Mouse (Mus musculus): ENCODE measurements at regions not wholly inside any gene's neighbourhood (a gene's known extent, or its start where the extent isn't known, plus 50 kb on each side); places are given as distances from the start of the nearest gene placed in this dataset.

DNA sequence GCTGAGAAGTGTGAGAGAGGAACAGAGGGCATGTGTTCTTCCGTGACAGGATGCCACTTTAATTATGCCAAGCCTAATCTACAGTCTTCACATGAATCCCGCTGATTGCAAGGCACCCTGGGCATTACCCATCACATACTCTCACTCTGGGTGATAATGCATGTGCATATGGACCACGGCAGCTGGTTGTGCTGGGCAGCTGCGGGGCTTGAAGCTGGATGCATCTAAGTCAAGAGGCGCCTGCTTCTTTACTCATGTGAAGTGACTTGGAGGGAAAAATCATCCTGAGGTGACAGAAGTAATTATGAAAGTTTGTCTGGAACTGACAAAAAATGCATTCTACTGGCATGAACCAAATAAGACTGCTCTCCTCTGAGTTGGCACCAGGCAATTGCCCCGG is 311.2 kb downstream of the Icos start:
- H3K27ac ChIP-seq = no peak overlapping the region
- H3K9me3 ChIP-seq = no peaks in the 10 kb centered on the region
- no peak overlapping the region for H3K4me3 ChIP-seq
- 91% methylated on average over 6 of the region's 6 CpGs for WGBS
- no peaks in the 10 kb centered on the region for H3K36me3 ChIP-seq
- no peak for ATAC-seq (ENCODE audit: borderline replicate concordance, extremely low read depth, low FRiP score, low TSS enrichment)
- no peak overlapping the region for H3K4me2 ChIP-seq
- no peak overlapping the region for H3K9ac ChIP-seq
- no peaks in the 10 kb centered on the region for H3K4me1 ChIP-seq
- H3K27me3 ChIP-seq = no peaks in the 10 kb centered on the region

DNA sequence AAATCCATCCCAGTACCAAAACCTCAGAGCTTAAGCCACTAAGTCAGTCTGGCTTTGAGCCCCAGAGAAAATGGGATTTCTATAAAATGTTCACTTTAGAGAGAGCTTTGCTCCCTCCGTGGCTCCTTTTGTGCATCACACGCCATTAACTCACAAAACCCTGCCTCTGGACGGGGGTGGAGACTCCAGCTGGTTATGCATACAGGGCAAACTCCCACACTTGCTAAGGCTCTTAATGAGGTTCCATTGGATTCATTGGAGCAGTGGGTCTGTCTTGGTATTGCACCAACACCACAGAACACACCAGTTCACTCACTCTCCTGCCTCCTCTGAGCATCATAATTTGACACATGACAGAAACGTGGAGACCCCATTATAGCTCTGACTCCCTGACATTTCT is 311.8 kb downstream of the Icos start:
- no peak for ATAC-seq (ENCODE audit: borderline replicate concordance, extremely low read depth, low FRiP score, low TSS enrichment)
- no peaks in the 10 kb centered on the region for H3K9me3 ChIP-seq

GRCm38 (mm10) chr1:61293106-61293505 is 315.4 kb downstream of the Icos start:
- H3K36me3 ChIP-seq = no peaks in the 10 kb centered on the region
- no peaks in the 10 kb centered on the region for H3K27me3 ChIP-seq

More for the DNA sequence above, 311.8 kb downstream of the Icos start:
- Histone ChIP-seq H3K4me1 (no peaks in the 10 kb centered on the region), H3K27ac (no peak overlapping the region), H3K9ac (no peak overlapping the region), H3K4me2 (no peak overlapping the region), H3K4me3 (no peak overlapping the region), H3K27me3 (no peaks in the 10 kb centered on the region), H3K36me3 (no peaks in the 10 kb centered on the region)
- 55% methylated on average over 4 of the region's 4 CpGs for WGBS

DNA sequence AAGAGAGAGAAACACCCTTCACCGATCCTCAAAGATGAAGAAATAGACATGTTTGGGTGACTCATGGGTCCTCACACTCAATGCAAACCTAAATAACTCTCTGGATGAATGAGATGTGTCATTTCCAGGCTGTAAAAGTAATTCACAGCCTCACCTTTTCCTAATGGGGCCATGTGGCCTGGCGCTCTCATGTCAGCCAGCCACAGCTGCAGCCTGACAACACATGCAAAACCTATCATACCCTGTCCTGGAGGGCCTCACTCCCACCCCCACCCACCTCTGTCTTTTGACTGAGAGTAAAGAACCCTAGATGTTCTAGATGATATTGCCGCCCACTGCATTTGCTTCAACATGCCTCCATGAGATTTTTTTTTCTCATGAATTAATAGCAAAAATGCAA is 317.5 kb downstream of the Icos start:
- ATAC-seq (ENCODE audit: borderline replicate concordance, extremely low read depth, low FRiP score, low TSS enrichment) = no peak
- H3K4me1 ChIP-seq = no peaks in the 10 kb centered on the region
- H3K4me2 ChIP-seq = no peak overlapping the region
- no peaks in the 10 kb centered on the region for H3K36me3 ChIP-seq
- no peak overlapping the region for H3K27ac ChIP-seq
- no peak overlapping the region for H3K9ac ChIP-seq
- no peaks in the 10 kb centered on the region for H3K9me3 ChIP-seq
- no peak overlapping the region for H3K4me3 ChIP-seq
- WGBS = 81% methylated on average over 3 of the region's 3 CpGs
- no peaks in the 10 kb centered on the region for H3K27me3 ChIP-seq

More at GRCm38 (mm10) chr1:61293106-61293505, 315.4 kb downstream of the Icos start:
- H3K4me2 ChIP-seq = no peak overlapping the region
- H3K9me3 ChIP-seq = no peaks in the 10 kb centered on the region
- no peak overlapping the region for H3K27ac ChIP-seq
- WGBS = 45% methylated on average over 5 of the region's 5 CpGs
- ATAC-seq (ENCODE audit: borderline replicate concordance, extremely low read depth, low FRiP score, low TSS enrichment) = no peak
- no peak overlapping the region for H3K9ac ChIP-seq
- no peak overlapping the region for H3K4me3 ChIP-seq
- no peaks in the 10 kb centered on the region for H3K4me1 ChIP-seq

DNA sequence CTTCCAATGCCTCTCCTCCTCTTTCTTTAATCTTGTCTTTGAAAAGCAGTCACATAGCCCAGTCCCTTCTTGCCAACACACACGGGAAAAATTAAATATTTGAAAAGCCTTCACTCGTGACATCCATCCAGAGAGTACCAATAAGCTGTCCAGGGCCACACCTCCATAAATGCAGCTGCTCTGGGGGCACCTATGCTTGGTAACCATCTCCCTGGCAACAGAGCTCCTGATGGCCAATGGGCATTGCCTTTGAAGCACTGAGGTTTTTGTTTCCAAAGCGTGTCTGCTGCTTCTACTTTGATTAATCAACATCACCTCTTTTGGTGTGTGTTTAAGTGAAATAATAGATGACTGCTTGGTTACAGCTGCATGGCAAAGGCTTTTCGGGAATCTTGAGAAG is 319.1 kb downstream of the Icos start:
- H3K27me3 ChIP-seq = no peaks in the 10 kb centered on the region
- H3K9me3 ChIP-seq = no peaks in the 10 kb centered on the region
- no peak overlapping the region for H3K27ac ChIP-seq
- ATAC-seq (ENCODE audit: borderline replicate concordance, extremely low read depth, low FRiP score, low TSS enrichment) = no peak
- 46% methylated on average over 4 of the region's 4 CpGs for WGBS
- 0 out of 2 replicates have a peak, but pooled peaks cover 3% of the 10 kb centered on the region for H3K4me1 ChIP-seq
- no peak overlapping the region for H3K9ac ChIP-seq
- no peaks in the 10 kb centered on the region for H3K36me3 ChIP-seq
- no peak overlapping the region for H3K4me2 ChIP-seq
- no peak overlapping the region for H3K4me3 ChIP-seq

DNA sequence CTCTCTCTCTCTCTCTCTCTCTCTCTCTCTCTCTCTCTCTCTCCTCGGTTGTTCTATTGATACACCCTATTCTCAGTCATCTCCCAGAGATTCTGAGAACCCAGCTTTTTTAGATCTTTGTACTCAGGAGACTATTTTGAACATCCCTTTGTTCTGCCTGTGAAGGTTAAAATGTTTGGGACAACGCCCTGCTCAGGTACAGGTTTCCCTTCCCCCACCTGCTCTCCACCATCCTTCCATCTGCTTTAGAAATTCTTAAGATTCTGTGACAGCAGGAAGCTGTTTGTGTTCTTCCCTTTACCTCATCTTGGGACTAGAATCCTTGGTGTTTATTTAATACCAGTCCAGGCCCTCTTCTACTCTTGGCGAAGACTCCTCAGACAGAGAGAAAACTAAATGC is 319.6 kb downstream of the Icos start:
- H3K36me3 ChIP-seq = no peaks in the 10 kb centered on the region
- no peak for ATAC-seq (ENCODE audit: borderline replicate concordance, extremely low read depth, low FRiP score, low TSS enrichment)
- H3K4me1 ChIP-seq = 0 out of 2 replicates have a peak, but pooled peaks cover 3% of the 10 kb centered on the region
- no peak overlapping the region for H3K4me2 ChIP-seq
- no peaks in the 10 kb centered on the region for H3K27me3 ChIP-seq
- H3K9ac ChIP-seq = no peak overlapping the region
- 69% methylated on average over 3 of the region's 3 CpGs for WGBS
- H3K27ac ChIP-seq = no peak overlapping the region
- no peak overlapping the region for H3K4me3 ChIP-seq
- no peaks in the 10 kb centered on the region for H3K9me3 ChIP-seq

- H3K36me3 ChIP-seq = no peaks in the 10 kb centered on the region
- H3K4me3 ChIP-seq = no peak overlapping the region
- no peak overlapping the region for H3K27ac ChIP-seq
- no peaks in the 10 kb centered on the region for H3K9me3 ChIP-seq
- H3K4me2 ChIP-seq = no peak overlapping the region
- no peak for ATAC-seq (ENCODE audit: borderline replicate concordance, extremely low read depth, low FRiP score, low TSS enrichment)
- no peak overlapping the region for H3K9ac ChIP-seq
- 0 out of 2 replicates have a peak, but pooled peaks cover 3% of the 10 kb centered on the region for H3K4me1 ChIP-seq
- H3K27me3 ChIP-seq = no peaks in the 10 kb centered on the region
- WGBS = 16% methylated on average over 3 of the region's 3 CpGs
These were observed 320.3 kb downstream of the Icos start for GRCm38 (mm10) chr1:61298064-61298463.

DNA sequence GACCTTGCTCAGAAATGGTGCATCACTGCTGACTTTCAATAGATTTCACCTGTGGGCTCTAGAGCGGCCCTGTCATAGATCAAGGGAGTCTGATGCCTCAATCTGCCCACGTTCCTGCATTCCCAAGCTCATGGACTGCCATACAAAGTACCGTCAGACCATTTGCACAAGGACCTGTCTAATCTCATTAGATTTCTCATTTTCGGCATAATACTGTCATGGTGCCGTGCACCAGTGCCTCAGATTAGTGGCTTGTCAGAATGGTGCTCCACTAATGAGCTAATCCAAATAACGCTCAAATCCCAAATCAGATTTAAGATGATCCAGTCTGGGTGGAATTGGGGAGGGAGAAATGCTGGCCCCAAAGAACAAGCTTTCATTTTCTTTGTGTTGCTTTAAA is 321.1 kb downstream of the Icos start:
- H3K36me3 ChIP-seq = no peaks in the 10 kb centered on the region
- no peak overlapping the region for H3K4me2 ChIP-seq
- ATAC-seq (ENCODE audit: borderline replicate concordance, extremely low read depth, low FRiP score, low TSS enrichment) = no peak
- 0 out of 2 replicates have a peak, but pooled peaks cover 3% of the 10 kb centered on the region for H3K4me1 ChIP-seq
- no peak overlapping the region for H3K27ac ChIP-seq
- WGBS = 89% methylated on average over 6 of the region's 6 CpGs
- H3K9me3 ChIP-seq = no peaks in the 10 kb centered on the region
- H3K27me3 ChIP-seq = no peaks in the 10 kb centered on the region
- no peak overlapping the region for H3K4me3 ChIP-seq
- H3K9ac ChIP-seq = no peak overlapping the region

- Histone ChIP-seq H3K4me1 (0 out of 2 replicates have a peak, but pooled peaks cover 3% of the 10 kb centered on the region), H3K9me3 (no peaks in the 10 kb centered on the region), H3K4me2 (no peak overlapping the region), H3K27me3 (no peaks in the 10 kb centered on the region), H3K36me3 (no peaks in the 10 kb centered on the region), H3K27ac (no peak overlapping the region), H3K9ac (no peak overlapping the region), H3K4me3 (no peak overlapping the region)
- ATAC-seq (ENCODE audit: borderline replicate concordance, extremely low read depth, low FRiP score, low TSS enrichment) = no peak
- WGBS = 65% methylated on average over 4 of the region's 4 CpGs
These were observed 322.8 kb downstream of the Icos start for GRCm38 (mm10) chr1:61300491-61300890.

DNA sequence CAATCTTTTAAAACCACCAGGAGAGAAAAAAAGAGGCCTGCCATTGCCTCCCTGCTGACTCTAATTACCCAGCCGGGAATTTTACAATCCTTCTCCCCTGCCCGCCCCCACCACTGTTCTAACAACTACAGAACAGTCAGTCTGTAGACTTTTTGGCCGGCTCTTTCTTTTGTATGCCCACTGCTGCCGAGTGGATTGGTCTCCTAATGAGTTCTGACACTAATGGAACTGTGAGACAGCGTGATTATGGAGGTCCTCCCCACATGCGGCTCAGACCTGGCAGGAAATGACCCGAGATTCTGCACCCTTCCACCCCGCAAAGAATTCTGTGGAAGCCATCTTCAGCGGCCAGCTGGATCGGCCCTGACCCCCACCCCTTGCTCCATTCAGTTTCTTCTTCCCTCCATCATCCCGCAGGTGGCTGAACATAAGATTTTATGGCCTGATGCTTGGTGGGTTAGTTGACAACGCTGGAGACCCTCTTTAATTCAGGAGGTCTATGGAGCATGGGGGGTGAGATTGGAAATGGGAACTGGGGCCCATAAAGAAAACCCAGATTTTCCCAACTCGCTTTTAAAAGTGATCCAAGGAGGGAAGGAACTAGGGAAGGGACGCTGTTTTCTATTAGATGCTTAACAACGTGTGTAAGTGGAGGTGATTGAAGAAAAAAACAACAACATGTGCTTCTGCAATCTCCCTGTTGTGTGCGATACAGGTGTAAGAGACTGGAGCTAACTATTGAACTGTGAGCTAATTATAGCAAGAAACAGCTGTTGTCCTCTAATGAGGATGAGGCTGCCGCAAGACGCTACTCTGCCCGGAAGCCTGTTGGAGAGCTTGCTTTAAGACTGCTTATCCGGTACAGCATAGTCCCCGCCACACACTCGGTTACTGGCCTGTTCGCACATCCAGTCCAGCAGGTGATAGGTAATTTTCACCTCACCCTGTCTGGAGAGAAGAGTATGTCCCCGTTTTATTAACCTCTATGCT is 323.6 kb downstream of the Icos start:
- 0 out of 2 replicates have a peak, but pooled peaks cover 3% of the 10 kb centered on the region for H3K4me1 ChIP-seq
- no peaks in the 10 kb centered on the region for H3K36me3 ChIP-seq
- ATAC-seq (ENCODE audit: borderline replicate concordance, extremely low read depth, low FRiP score, low TSS enrichment) = no peak
- H3K4me2 ChIP-seq = no peak overlapping the region
- no peak overlapping the region for H3K9ac ChIP-seq
- H3K4me3 ChIP-seq = no peak overlapping the region
- H3K27ac ChIP-seq = no peak overlapping the region
- no peaks in the 10 kb centered on the region for H3K27me3 ChIP-seq
- no peaks in the 10 kb centered on the region for H3K9me3 ChIP-seq
- WGBS = 59% methylated on average over 24 of the region's 24 CpGs

DNA sequence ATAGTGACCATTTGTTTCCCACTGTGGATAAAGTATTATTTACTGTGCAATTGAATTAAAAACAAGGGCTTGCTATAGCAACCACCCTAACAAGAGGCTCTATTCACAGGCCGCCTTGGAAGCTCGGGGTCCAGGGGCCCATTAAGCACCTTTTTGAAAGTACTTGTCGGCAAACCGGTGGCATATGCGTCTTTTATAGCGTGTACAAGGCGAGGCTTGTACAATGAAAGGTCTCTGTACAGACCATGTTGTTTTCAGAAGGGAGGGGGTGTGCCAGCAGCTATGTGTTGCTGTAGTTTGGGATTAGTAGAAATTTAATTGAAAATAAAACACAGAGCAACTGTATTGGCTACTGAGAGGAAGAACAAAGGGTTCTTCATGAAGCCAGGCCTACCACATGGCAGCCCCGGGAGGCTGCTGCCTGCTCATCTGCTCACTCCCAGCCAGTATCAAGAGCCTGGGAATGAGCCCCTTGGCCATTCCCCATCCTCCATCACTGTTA is 324.9 kb downstream of the Icos start:
- Histone ChIP-seq H3K36me3 (no peaks in the 10 kb centered on the region), H3K9me3 (no peaks in the 10 kb centered on the region), H3K27me3 (no peaks in the 10 kb centered on the region), H3K4me1 (0 out of 2 replicates have a peak, but pooled peaks cover 3% of the 10 kb centered on the region), H3K9ac (no peak overlapping the region), H3K27ac (no peak overlapping the region), H3K4me3 (no peak overlapping the region), H3K4me2 (no peak overlapping the region)
- no peak for ATAC-seq (ENCODE audit: borderline replicate concordance, extremely low read depth, low FRiP score, low TSS enrichment)
- 54% methylated on average over 8 of the region's 8 CpGs for WGBS

DNA sequence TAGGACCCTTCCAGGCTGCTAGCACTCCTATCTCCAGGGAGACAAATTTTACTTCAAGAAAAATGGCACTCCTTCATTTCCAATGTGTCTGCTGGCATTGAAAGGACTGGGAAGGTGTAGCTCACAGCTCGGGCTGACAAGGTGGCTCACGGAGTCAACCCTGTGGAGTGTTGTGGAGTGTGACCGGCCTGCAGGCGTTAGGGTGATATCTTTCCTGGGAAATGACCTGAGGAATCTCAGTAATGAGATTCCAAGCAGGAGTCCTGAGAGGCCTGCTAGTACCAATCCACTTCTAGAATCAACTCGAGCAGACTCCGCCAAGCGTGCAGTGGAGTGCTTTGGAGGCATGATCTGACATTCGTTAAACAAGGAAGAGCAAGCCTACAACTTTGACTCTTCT is 328.6 kb downstream of the Icos start:
- Histone ChIP-seq H3K4me3 (no peak overlapping the region), H3K4me2 (no peak overlapping the region), H3K9me3 (no peaks in the 10 kb centered on the region), H3K27me3 (no peaks in the 10 kb centered on the region), H3K4me1 (no peaks in the 10 kb centered on the region), H3K36me3 (no peaks in the 10 kb centered on the region), H3K27ac (no peak overlapping the region), H3K9ac (no peak overlapping the region)
- no peak for ATAC-seq (ENCODE audit: borderline replicate concordance, extremely low read depth, low FRiP score, low TSS enrichment)
- 55% methylated on average over 8 of the region's 8 CpGs for WGBS

Measured in lung, embryonic 15.5 days (tissue).